Mouse (Mus musculus) megakaryocyte, embryonic 14.5 days (primary cell): ENCODE data around the gene Mcat.

ENCODE experiments used
- FLI1 ChIP-seq: IDR thresholded peaks from 2 replicates; pipeline ENCODE4 v1.6.1; 2012; ENCODE audit warnings: low read length, inconsistent platforms, mixed read lengths
- GATA1 ChIP-seq: IDR thresholded peaks from 3 replicates; pipeline ENCODE4 v1.6.1; 2012; ENCODE audit warnings: mixed read lengths, low read length, inconsistent platforms, borderline replicate concordance

DNA sequence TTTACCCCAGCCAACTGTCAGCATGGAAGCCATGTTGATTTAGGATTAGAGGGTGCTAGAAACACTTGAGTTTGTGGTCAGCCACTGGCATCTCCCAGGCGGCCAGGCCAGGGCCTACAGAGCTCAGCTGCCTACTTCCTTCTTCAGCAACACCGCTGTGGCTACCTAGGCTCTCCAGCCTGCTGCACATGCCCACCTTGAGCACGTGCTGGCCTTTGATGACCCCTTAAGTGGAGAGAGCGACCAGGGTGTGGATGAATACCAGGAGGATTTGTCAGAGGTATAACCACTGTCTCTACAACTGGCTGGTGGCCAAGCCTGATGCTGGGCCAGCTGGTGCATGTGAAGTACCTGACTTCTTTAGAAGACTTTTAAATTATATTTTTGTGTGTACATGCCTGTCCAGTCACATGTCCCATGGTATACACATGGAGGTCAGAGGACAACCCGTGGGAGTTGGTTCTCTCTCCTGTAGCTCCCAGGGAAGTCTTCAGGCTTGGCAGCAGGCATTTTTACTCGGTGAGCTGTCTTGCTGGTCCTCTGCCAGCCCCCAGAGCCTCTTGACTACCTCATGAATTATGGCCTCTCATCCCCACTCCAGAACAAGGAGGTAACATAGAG, 11.3 kb upstream of the Mcat start:
- TF ChIP-seq FLI1 (no peak), GATA1 (no peak)
